Mouse (Mus musculus) cerebellum, adult 2 months (tissue): ENCODE data around the gene Olfr1349.

ENCODE experiments used
- CTCF ChIP-seq: fragments of 200-500 bp; IDR thresholded peaks from 2 replicates; pipeline ENCODE4 v1.5.1; 2011; ENCODE audit warnings: low read depth, mild to moderate bottlenecking, control low read depth, low read length, moderate library complexity, borderline replicate concordance; ENCODE audit not compliant: insufficient read depth
- POLR2A ChIP-seq: fragments of 200-500 bp; IDR thresholded peaks from 2 replicates; pipeline ENCODE4 v1.6.1; 2011; ENCODE audit warnings: low read length, control low read depth, borderline replicate concordance; ENCODE audit not compliant: insufficient read depth

DNA sequence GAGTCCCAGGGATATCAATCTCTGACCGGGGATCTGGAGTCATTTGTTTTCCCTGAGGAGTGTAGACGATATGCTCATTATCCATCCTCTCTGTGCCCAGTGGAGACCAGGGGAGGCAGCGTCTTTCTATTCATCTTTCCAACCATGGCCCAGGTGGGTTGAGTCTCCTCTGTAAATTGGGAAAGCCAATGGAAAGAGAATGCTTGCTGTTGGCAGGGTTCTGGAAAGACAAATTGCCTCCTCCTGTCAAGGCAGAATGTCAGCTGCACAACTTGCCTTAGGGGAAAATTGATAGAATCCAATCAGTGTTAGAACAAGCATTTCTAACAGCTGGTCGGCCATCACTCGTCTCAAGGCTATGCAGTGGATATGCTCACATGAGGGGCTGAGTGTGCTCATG, at the start of gene Olfr1349:
- TF ChIP-seq CTCF (no peak), POLR2A (no peak)
